Mouse (Mus musculus): ENCODE results near the gene Cd200r3. TPM values are rescaled to one million over a fixed set of nuclear protein-coding genes. Genes with fewer than 3 reads are reported as not detected.

Cd200r3 gene
- polyA plus RNA-seq (2014; fragmentation: Illumina TruSeq; extraction: RNeasy Lipid Tissue Mini Kit (QIAGEN cat#74804); ENCODE audit: low read depth, low replicate concordance), result 0.30 TPM

DNA sequence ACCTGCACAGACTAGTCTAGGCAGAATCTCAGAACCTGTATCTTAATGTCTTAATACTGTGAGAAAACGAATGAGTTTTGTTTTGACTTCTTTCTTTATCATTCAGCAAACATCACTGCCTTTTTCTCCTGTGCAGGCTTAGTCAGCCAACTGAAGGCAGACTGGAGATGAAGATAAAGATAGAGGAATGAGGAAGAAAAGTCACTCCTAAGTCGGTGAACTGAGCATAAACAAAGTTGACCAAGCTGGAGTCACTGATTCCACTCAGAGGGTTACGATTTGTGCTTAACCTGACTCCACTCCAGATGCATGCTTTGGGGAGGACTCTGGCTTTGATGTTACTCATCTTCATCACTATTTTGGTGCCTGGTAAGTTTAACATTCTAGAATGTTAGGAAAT, at the start of gene Cd200r3:
Cd200r3 (plus strand) TSS at position 211 of the 400 bp plus-strand sequence.

Other genes with a start within 250 kb of the Cd200r3 start
- 6.7 TPM for gene Nepro, start 219.4 kb upstream of the Cd200r3 start, polyA plus RNA-seq (2014; fragmentation: Illumina TruSeq; extraction: RNeasy Lipid Tissue Mini Kit (QIAGEN cat#74804); ENCODE audit: low read depth, low replicate concordance)
- 15.0 TPM for gene Gtpbp8, start 197.3 kb upstream of the Cd200r3 start, polyA plus RNA-seq (2014; fragmentation: Illumina TruSeq; extraction: RNeasy Lipid Tissue Mini Kit (QIAGEN cat#74804); ENCODE audit: low read depth, low replicate concordance)
- 3.3 TPM for gene Cd200r1, start 177.9 kb upstream of the Cd200r3 start, polyA plus RNA-seq (2014; fragmentation: Illumina TruSeq; extraction: RNeasy Lipid Tissue Mini Kit (QIAGEN cat#74804); ENCODE audit: low read depth, low replicate concordance)
- 0.65 TPM for gene Cd200r4, start 131.9 kb upstream of the Cd200r3 start, polyA plus RNA-seq (2014; fragmentation: Illumina TruSeq; extraction: RNeasy Lipid Tissue Mini Kit (QIAGEN cat#74804); ENCODE audit: low read depth, low replicate concordance)
- not detected for gene Cd200r2, start 76.6 kb upstream of the Cd200r3 start, polyA plus RNA-seq (2014; fragmentation: Illumina TruSeq; extraction: RNeasy Lipid Tissue Mini Kit (QIAGEN cat#74804); ENCODE audit: low read depth, low replicate concordance)
- gene Ccdc80, start 149.7 kb downstream of the Cd200r3 start, polyA plus RNA-seq (2014; fragmentation: Illumina TruSeq; extraction: RNeasy Lipid Tissue Mini Kit (QIAGEN cat#74804); ENCODE audit: low read depth, low replicate concordance), result 341 TPM
- 22.7 TPM for gene Slc35a5, start 215.0 kb downstream of the Cd200r3 start, polyA plus RNA-seq (2014; fragmentation: Illumina TruSeq; extraction: RNeasy Lipid Tissue Mini Kit (QIAGEN cat#74804); ENCODE audit: low read depth, low replicate concordance)
- gene Atg3, start 215.1 kb downstream of the Cd200r3 start, polyA plus RNA-seq (2014; fragmentation: Illumina TruSeq; extraction: RNeasy Lipid Tissue Mini Kit (QIAGEN cat#74804); ENCODE audit: low read depth, low replicate concordance), result 38.0 TPM

All from adipose tissue, adult 10 weeks (tissue).